Mouse (Mus musculus) midbrain, postnatal 0 days (tissue): ENCODE results near the gene Adam33. TPM values are rescaled to one million over a fixed set of nuclear protein-coding genes. Genes with fewer than 3 reads are reported as not detected.

Experiments used
- ATAC-seq: fragments of 200-750 bp; cut with Nextera tagmentation; 2 replicates; pipeline ENCODE4 v1.8.0; 2017; ENCODE audit warnings: moderate number of reproducible peaks, mild to moderate bottlenecking, moderate TSS enrichment, moderate library complexity; ENCODE audit not compliant: low FRiP score
- DNase-seq: peaks from one replicate; pipeline ENCODE4 v3.0.0-alpha.2; 2015; ENCODE audit warnings: low spot score
- H3K27ac ChIP-seq: fragments of 300-500 bp; sonication (generic); 2 replicates; pipeline ENCODE4 v1.5.1; 2014; ENCODE audit warnings: low read depth, mild to moderate bottlenecking, low read length, mixed read lengths
- H3K27me3 ChIP-seq: fragments of 300-500 bp; sonication (generic); 2 replicates; pipeline ENCODE4 v1.6.1; 2014; ENCODE audit warnings: low read length, control low read depth, mixed read lengths; ENCODE audit not compliant: insufficient read depth
- H3K36me3 ChIP-seq: fragments of 300-500 bp; sonication (generic); 2 replicates; pipeline ENCODE4 v1.6.1; 2014; ENCODE audit warnings: low read length, control low read depth, mixed read lengths; ENCODE audit not compliant: insufficient read depth
- H3K4me1 ChIP-seq: fragments of 300-500 bp; sonication (generic); 2 replicates; pipeline ENCODE4 v1.6.1; 2014; ENCODE audit warnings: mild to moderate bottlenecking, control low read depth, antibody characterized with exemption, low read length, mixed read lengths; ENCODE audit not compliant: insufficient read depth
- H3K4me2 ChIP-seq: fragments of 300-500 bp; sonication (generic); 2 replicates; pipeline ENCODE4 v1.6.1; 2014; ENCODE audit warnings: low read depth, mild to moderate bottlenecking, low read length, mixed read lengths; ENCODE audit not compliant: poor library complexity, severe bottlenecking
- H3K4me3 ChIP-seq: fragments of 300-500 bp; sonication (generic); 2 replicates; pipeline ENCODE4 v1.5.1; 2014; ENCODE audit warnings: low read depth, mild to moderate bottlenecking, low read length, moderate library complexity
- H3K9ac ChIP-seq: fragments of 300-500 bp; sonication (generic); replicated peaks from 2 replicates; pipeline ENCODE4 v1.6.1; 2014; ENCODE audit warnings: mild to moderate bottlenecking, low read length, moderate library complexity, mixed read lengths; ENCODE audit not compliant: poor library complexity, severe bottlenecking
- H3K9me3 ChIP-seq: fragments of 300-500 bp; sonication (generic); 2 replicates; pipeline ENCODE4 v1.6.1; 2016; ENCODE audit warnings: low read length, control low read depth
- CTCF ChIP-seq: IDR thresholded peaks from 2 replicates; pipeline ENCODE4 v1.5.1; 2016; ENCODE audit warnings: antibody characterized with exemption, mild to moderate bottlenecking
- WGBS: fragments of 180-500 bp; shearing (Covaris S2); extraction: QIAGEN DNeasy Blood & Tissue Kit; methylation state at CpG from one replicate; pipeline ENCODE4 v1.1.7; 2014; 5-methylcytosine and 5-hydroxymethylcytosine counted together
- polyA plus RNA-seq: library from polyadenylated mRNA; unstranded; fragments of >200 nt; fragmentation: Nextera tagmentation; extraction: Ambion mirVana; gene quantifications from 2 replicates; pipeline ENCODE4 v1.2.1, GENCODE M21; 2015
- total RNA-seq: library from RNA; depleted of rRNA; stranded (reverse); fragments of >200 nt; gene quantifications from 2 replicates; pipeline ENCODE4 v1.2.3, GENCODE M21; 2014

The Adam33 gene
- total and polyA plus RNA-seq, 2 experiments from 2014 or later: 1.4 to 2.1 TPM

DNA sequence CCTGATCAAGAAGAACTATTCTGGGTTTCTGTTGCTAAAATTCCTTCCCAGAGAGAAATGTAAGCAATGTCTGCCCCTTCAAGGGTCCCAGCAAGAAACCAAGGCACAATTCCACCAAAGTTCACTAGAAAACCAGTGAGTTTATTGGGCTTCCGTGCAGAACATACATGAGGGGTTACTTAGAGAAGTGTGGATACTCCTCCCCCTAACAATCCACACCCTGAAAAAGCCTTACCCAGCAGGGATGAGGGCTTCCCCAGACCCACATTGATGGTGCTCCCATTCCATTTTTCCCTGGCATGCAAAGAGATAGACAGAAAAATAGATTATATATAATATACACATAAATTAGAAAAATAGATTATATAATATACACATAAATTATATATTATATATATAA is 32.6 kb downstream of the Adam33 start:
- ATAC-seq: no peak
- Histone ChIP-seq H3K4me2 (no peak overlapping the region), H3K9ac (no peak overlapping the region), H3K9me3 (no peaks in the 10 kb centered on the region; the same call in 1 of the 2 replicates), H3K27me3 (no peaks in the 10 kb centered on the region), H3K4me1 (no peaks in the 10 kb centered on the region), H3K4me3 (no peak overlapping the region), H3K27ac (no peak overlapping the region), H3K36me3 (peaks cover 14% of the 10 kb centered on the region)
- no peak for TF ChIP-seq CTCF
- DNase-seq: no peak
- WGBS: 84% methylated on average over 1 of the region's 1 CpGs

DNA sequence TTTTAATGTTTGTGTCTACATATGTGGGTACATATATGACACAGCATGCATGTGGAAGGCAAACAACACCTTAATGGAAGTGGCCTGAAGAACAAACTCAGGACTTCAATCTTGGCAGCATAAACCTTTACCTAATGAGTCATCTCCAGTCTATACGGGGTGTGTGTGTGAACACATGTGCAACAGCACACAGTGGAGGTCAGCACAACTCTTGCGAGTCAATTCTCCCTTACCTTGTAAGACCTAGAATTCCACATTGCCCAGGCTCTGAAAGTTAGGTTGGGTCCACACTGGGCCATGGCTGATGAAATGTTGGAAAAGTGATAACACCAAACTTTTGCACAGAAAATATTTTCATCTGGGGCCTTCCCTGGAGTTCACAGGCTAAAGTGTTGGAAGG is 33.1 kb downstream of the Adam33 start:
- H3K4me1 ChIP-seq: no peaks in the 10 kb centered on the region
- no peaks in the 10 kb centered on the region for H3K27me3 ChIP-seq
- no peak overlapping the region for H3K27ac ChIP-seq
- no peak overlapping the region for H3K4me3 ChIP-seq
- peaks cover 19% of the 10 kb centered on the region for H3K36me3 ChIP-seq
- WGBS: 96% methylated on average over 2 of the region's 2 CpGs
- no peak for ATAC-seq
- H3K9ac ChIP-seq: no peak overlapping the region
- no peak for DNase-seq
- no peaks in the 10 kb centered on the region; the same call in 1 of the 2 replicates for H3K9me3 ChIP-seq
- no peak overlapping the region for H3K4me2 ChIP-seq
- no peak for TF ChIP-seq CTCF

DNA sequence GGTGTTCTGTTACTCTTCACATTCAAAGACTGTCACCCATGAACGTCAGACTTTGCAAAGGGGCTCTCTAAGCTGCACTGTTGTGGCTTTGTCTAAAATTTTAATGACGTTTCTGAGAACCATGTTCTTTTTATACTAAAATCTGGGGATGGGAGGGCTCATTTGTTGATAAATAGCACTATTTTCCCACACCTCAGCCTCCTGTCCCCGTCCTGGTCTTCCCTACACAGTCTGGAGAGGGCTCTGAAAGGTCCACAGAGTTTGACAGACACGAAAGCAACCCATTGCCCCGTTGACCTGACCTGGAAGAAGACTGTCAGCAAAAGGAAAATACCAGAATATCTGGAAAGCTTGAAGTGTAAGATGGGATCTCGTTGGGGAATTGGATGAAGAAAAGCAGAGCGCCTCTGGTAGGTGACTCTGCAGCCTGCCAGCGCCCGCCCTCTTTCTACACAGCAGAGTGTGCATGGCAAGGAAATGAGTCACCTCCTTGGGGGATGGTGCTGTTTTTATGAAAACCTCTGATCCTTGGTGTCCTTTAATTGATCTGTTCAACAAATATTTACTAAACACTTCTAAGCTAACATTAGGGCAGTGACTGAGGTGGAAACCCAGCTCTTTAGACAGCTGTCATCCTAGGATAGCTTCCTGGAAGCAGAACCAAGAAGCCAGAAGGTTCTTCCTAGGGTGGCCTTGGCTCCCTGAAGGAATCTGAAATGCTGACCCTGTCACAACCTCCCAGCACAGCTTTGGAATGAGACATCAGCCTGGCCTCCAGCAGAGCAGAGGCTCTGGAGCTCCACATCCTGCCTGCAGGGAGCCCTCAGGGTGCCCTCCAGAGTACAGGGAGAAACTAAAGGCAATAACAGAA is 34.3 kb downstream of the Adam33 start:
- 78% methylated on average over 9 of the region's 9 CpGs for WGBS
- no peak overlapping the region for H3K4me3 ChIP-seq
- DNase-seq: no peak
- H3K9me3 ChIP-seq: no peaks in the 10 kb centered on the region; the same call in 1 of the 2 replicates
- no peak overlapping the region for H3K9ac ChIP-seq
- H3K36me3 ChIP-seq: peaks cover 25% of the 10 kb centered on the region
- no peak for ATAC-seq
- no peak overlapping the region for H3K4me2 ChIP-seq
- no peak overlapping the region for H3K27ac ChIP-seq
- no peaks in the 10 kb centered on the region for H3K4me1 ChIP-seq
- TF ChIP-seq CTCF: no peak
- H3K27me3 ChIP-seq: no peaks in the 10 kb centered on the region

DNA sequence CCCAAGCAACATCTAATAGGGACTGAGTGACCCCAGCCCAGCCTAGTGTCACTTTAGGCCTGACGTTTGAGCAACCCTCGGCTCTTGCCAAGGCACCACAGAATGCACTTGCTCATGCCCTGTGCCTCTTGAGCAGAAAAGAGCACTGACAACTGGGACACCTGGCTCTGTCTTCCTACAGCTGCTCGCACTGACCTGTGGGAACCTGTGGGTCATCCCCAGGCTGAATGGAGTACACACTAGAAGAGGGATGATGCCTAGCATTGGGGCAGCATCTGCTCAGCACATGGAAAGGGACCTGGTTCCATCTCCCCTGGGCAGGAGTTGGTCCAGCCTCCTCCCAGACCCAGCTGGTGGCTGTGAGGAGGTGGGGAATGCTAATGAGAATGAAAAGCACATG is 36.7 kb downstream of the Adam33 start:
- DNase-seq (no peak), ATAC-seq (no peak)
- Histone ChIP-seq H3K27me3 (no peaks in the 10 kb centered on the region), H3K4me3 (no peak overlapping the region), H3K9me3 (no peaks in the 10 kb centered on the region), H3K36me3 (peaks cover 40% of the 10 kb centered on the region), H3K9ac (no peak overlapping the region), H3K4me1 (no peaks in the 10 kb centered on the region), H3K27ac (no peak overlapping the region), H3K4me2 (no peak overlapping the region)
- WGBS: 93% methylated on average over 3 of the region's 3 CpGs
- TF ChIP-seq CTCF: no peak

DNA sequence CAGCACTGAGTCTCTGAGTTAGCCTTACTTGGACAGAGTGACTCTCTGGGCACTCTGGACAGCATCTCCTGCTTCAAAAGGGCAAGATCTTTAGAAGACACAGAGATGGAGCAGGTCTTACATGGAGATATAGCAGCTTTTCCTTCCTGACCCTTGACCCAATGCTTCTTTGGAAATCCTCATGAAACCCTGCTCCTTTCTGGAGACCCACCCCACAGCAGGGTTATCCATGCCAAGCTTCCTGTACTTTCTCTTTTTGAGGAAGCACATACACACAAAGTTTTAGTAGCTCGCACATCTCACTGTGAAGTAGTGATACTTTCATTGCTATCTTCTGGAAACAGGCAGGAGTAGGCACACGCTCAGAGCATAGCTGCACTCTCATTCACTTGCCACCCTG is 38.4 kb downstream of the Adam33 start:
- peaks cover 41% of the 10 kb centered on the region for H3K36me3 ChIP-seq
- ATAC-seq: no peak
- no peak for TF ChIP-seq CTCF

DNA sequence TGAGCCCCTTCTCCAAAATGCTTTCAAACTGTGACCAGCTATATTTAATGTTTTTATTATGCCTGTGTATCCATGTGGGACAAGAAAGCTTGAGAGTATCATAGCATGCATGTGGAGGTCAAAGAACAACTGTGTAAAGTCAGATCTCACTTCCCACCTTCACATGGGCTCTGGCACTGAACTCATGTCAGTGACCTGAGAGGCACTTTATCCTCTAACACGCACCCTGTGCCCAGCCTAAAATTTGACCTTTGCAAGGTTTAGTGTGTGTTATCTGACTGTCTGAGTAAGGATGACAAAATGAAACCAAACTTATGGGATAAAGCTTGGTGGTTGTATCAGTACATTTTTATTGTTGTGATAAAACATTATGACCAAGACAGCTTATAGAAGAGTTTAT is 53.0 kb downstream of the Adam33 start:
- WGBS: 90% methylated on average over 1 of the region's 1 CpGs
- Histone ChIP-seq H3K27me3 (no peaks in the 10 kb centered on the region), H3K4me3 (no peak overlapping the region), H3K9me3 (no peaks in the 10 kb centered on the region), H3K27ac (no peak overlapping the region), H3K36me3 (peaks cover 30% of the 10 kb centered on the region), H3K4me2 (no peak overlapping the region), H3K4me1 (no peaks in the 10 kb centered on the region), H3K9ac (no peak overlapping the region)
- DNase-seq (no peak), ATAC-seq (no peak)
- TF ChIP-seq CTCF: no peak

More for the DNA sequence above, 38.4 kb downstream of the Adam33 start:
- Histone ChIP-seq H3K9me3 (no peaks in the 10 kb centered on the region), H3K9ac (no peak overlapping the region), H3K4me1 (no peaks in the 10 kb centered on the region), H3K4me3 (no peak overlapping the region), H3K27me3 (no peaks in the 10 kb centered on the region), H3K27ac (no peak overlapping the region), H3K4me2 (no peak overlapping the region)
- no peak for DNase-seq
- 95% methylated on average over 2 of the region's 2 CpGs for WGBS
